ENCODE assay signal across 20 mouse cellular contexts in genomic region chr6:146939026-146939425, GRCm38 (mm10). TPM values are rescaled to one million over a fixed set of nuclear protein-coding genes. Genes with fewer than 3 reads are reported as not detected.
DNase-seq lines count a peak whose midpoint lies in the region; ATAC-seq and TF ChIP-seq lines count a peak whose summit lies in the region.
"Had no signal": no experiment of that assay in that cellular context is flagged by ENCODE, and none has a peak within 500 bp of the region (broad histone marks: within the 10 kb centered on the region; RNA-seq: fewer than 3 reads in every experiment).

No protein-coding gene starts in this region.

- no peak overlapping the region for H3K4me3 ChIP-seq in lung, embryonic 14.5 days (ENCODE audit: low read depth, low read length)
- H3K4me3 ChIP-seq in embryonic facial prominence, embryonic 15.5 days (replicated peaks): no peak overlapping the region
- H3K4me3 ChIP-seq: heart, embryonic 13.5 days; neural tube, embryonic 15.5 days had no signal

- no peak overlapping the region for H3K4me2 ChIP-seq in lung, embryonic 14.5 days
- H3K4me2 ChIP-seq in embryonic facial prominence, embryonic 15.5 days (replicated peaks): no peak overlapping the region
- H3K4me2 ChIP-seq: heart, embryonic 13.5 days; liver, embryonic 11.5 days; neural tube, embryonic 15.5 days had no signal

- no peaks in the 10 kb centered on the region for H3K27me3 ChIP-seq in lung, embryonic 14.5 days (ENCODE audit: insufficient read depth, low read length)
- H3K27me3 ChIP-seq in embryonic facial prominence, embryonic 15.5 days: no peaks in the 10 kb centered on the region
- H3K27me3 ChIP-seq: heart, embryonic 13.5 days; neural tube, embryonic 15.5 days had no signal

- ATAC-seq in lung, embryonic 14.5 days (ENCODE audit: insufficient read depth): peak; percentile 59
- peak; percentile 78 for ATAC-seq in embryonic facial prominence, embryonic 15.5 days (ENCODE audit: insufficient number of reproducible peaks, low FRiP score, low TSS enrichment, low read depth)
- no peak for ATAC-seq in cerebellum, adult (ENCODE audit: insufficient number of reproducible peaks, low FRiP score, low TSS enrichment)
- ATAC-seq: forebrain, embryonic 16.5 days had no signal

- TF ChIP-seq CTCF in lung, embryonic 14.5 days (IDR thresholded peaks at IDR 0.05; ENCODE audit: low read depth): no peak

- no peak overlapping the region for H3K9ac ChIP-seq in lung, embryonic 14.5 days
- no peak overlapping the region for H3K9ac ChIP-seq in embryonic facial prominence, embryonic 15.5 days
- H3K9ac ChIP-seq: heart, embryonic 13.5 days; neural tube, embryonic 15.5 days had no signal

- H3K27ac ChIP-seq in lung, embryonic 14.5 days (ENCODE audit: low read depth): no peak overlapping the region
- H3K27ac ChIP-seq in embryonic facial prominence, embryonic 15.5 days (replicated peaks): no peak overlapping the region
- H3K27ac ChIP-seq: heart, embryonic 13.5 days; macrophage; neural tube, embryonic 15.5 days had no signal

- H3K36me3 ChIP-seq in lung, embryonic 14.5 days (ENCODE audit: insufficient read depth): peaks cover 13% of the 10 kb centered on the region; the same call in 1 of the 2 replicates
- H3K36me3 ChIP-seq in embryonic facial prominence, embryonic 15.5 days: peaks cover 10% of the 10 kb centered on the region
- H3K36me3 ChIP-seq: neural tube, embryonic 15.5 days had no signal

- WGBS in lung, embryonic 14.5 days: 72% methylated on average over 8 of the region's 8 CpGs
- 76% methylated on average over 8 of the region's 8 CpGs for WGBS in embryonic facial prominence, embryonic 15.5 days

- DNase-seq in lung, embryonic 14.5 days: no peak
- no peak for DNase-seq in lung, postnatal 25 days (ENCODE audit: low spot score)
- DNase-seq in kidney, postnatal 10 days: peak; percentile 37
- DNase-seq in urinary bladder, adult 2 months (ENCODE audit: low spot score): peak; percentile 54
- DNase-seq in testis, postnatal 10 days (ENCODE audit: low spot score): no peak
- no peak for DNase-seq in gastrocnemius, postnatal 25 days
- DNase-seq: adrenal gland, postnatal 25 days; cerebellum, postnatal 14 days; gastrocnemius, postnatal 14 days; retina, postnatal 1 day; spleen, adult 18-20 months had no signal

- H3K9me3 ChIP-seq in lung, embryonic 14.5 days (ENCODE audit: low read depth, low read length): no peaks in the 10 kb centered on the region
- H3K9me3 ChIP-seq in embryonic facial prominence, embryonic 15.5 days (replicated peaks): no peaks in the 10 kb centered on the region
- H3K9me3 ChIP-seq: heart, embryonic 13.5 days; neural tube, embryonic 15.5 days had no signal

- no peaks in the 10 kb centered on the region for H3K4me1 ChIP-seq in lung, embryonic 14.5 days (ENCODE audit: insufficient read depth)
- 0 out of 2 replicates have a peak, but pooled peaks cover 3% of the 10 kb centered on the region for H3K4me1 ChIP-seq in embryonic facial prominence, embryonic 15.5 days
- H3K4me1 ChIP-seq: neural tube, embryonic 15.5 days had no signal

RNA-seq across cellular contexts. Expression of gene 1700034J05Rik, which starts 15.2 kb away (rescaled TPM):
- 0.21 and 0.39 TPM in 2 replicates for polyA plus RNA-seq in lung, embryonic 14.5 days (2014; fragmentation: Nextera tagmentation; extraction: Ambion mirVana)
- 0.16 and 0.39 TPM in 2 replicates for polyA plus RNA-seq in embryonic facial prominence, embryonic 15.5 days (2015; fragmentation: Nextera tagmentation; extraction: Ambion mirVana)
- not detected in 2 replicates for polyA plus RNA-seq in urinary bladder, adult 2 months (2012; rRNA removed)
- total RNA-seq in gastrocnemius, postnatal 25 days (2021): not detected
- total RNA-seq: adrenal gland, postnatal 25 days; gastrocnemius, postnatal 14 days; layer of hippocampus, postnatal 25 days; MEL had no signal
- polyA plus RNA-seq: forebrain, embryonic 16.5 days; macrophage; neural tube, embryonic 15.5 days had no signal

RNA-seq across cellular contexts. Expression of gene Ppfibp1, which starts 50.7 kb away (rescaled TPM):
- 52.5 and 56.8 TPM in 2 replicates for polyA plus RNA-seq in lung, embryonic 14.5 days (2014; fragmentation: Nextera tagmentation; extraction: Ambion mirVana)
- polyA plus RNA-seq in embryonic facial prominence, embryonic 15.5 days (2015; fragmentation: Nextera tagmentation; extraction: Ambion mirVana): 54.2 and 54.6 TPM in 2 replicates
- 64.0 TPM in 2 replicates for polyA plus RNA-seq in urinary bladder, adult 2 months (2012; rRNA removed)
- 10 to 100 TPM; 32.7 to 33.7 TPM for total RNA-seq in gastrocnemius, postnatal 25 days (2021)

Comparison
In these comparisons a context has a peak if more than half of its experiments do, and no peak if none do; other contexts are left out.
1. DNase-seq: peak in kidney, postnatal 10 days (single experiment) and urinary bladder, adult 2 months (single experiment); none in lung, embryonic 14.5 days (single experiment), lung, postnatal 25 days (single experiment), testis, postnatal 10 days (single experiment) and gastrocnemius, postnatal 25 days (single experiment).